Mouse (Mus musculus): ENCODE results near the gene Sugct. TPM values are rescaled to one million over a fixed set of nuclear protein-coding genes. Genes with fewer than 3 reads are reported as not detected.
"Not testable (repeated sequence)": the region's sequence is repeated elsewhere in the genome, so short reads cannot be mapped to it uniquely, and the experiment has no call there.

Gene Sugct
- total RNA-seq, 2 experiments from 2014 or later: 1.2 to 1.8 TPM

DNA sequence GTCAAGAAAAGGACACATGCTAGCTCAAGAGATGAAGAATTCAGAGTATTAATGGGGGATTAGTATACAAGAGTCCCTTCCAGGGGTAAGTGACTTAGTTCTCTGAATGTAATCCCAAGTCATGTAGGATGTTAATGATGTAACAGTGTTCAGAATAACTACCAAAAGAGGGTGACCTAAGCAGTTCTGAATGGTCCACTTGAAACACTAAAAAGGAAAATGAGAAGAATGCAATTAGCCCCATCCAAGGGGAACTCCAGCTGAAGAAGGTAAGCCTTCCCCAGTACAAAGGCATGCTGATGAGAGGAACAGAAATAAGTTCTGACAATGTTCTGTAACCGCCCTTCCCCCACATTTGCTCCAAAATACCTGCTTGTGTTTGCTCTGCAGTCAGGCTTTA, 760.3 kb downstream of the Sugct start:
- intact Hi-C loops (cut with DNase I): loop anchor here (5.0 kb wide), 1 partner anchor 92 kb away; no protein-coding TSS in a partner anchor
- peak; percentile 45 to 46 for DNase-seq

DNA sequence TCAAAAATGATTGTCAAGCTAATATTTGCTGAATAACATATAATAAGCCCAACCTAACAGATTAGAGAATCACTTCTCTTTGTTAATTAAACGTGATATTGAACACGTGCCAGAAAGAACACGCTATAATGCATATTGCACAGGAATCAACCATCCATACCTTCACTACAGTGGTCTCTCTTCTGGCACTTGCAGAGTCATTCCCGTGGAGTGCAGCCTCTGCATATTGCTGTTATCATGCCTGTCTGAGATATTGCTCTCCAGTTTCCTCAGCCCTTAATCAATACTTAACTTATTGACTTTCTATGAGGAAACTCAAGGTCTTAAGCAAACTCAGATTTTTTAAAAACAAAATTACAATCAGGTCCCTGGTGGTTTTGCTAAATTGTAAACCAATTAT, 761.8 kb downstream of the Sugct start:
- no peak for DNase-seq
- intact Hi-C loops (cut with DNase I): no loop called here

DNA sequence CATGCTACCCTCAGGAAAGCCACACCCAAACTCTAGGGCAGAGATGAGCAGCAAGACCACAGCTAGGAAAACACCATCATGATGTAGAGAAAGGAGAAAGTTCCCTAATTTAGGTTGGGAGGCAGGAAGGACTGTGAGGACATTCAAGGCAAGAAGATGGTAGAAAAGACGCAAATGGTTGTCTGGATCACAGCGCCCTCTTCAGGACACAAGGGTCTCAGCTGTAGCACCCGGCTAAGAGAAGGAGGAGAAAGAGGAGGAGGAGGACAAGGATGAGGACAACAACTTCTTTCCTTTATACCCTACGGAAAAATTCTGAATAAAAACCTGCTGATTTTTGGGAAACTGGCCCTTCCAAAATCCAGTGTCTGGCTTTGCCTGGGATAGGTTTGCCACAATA, 774.0 kb downstream of the Sugct start:
- no peak for DNase-seq
- intact Hi-C loops (cut with DNase I): no loop called here

DNA sequence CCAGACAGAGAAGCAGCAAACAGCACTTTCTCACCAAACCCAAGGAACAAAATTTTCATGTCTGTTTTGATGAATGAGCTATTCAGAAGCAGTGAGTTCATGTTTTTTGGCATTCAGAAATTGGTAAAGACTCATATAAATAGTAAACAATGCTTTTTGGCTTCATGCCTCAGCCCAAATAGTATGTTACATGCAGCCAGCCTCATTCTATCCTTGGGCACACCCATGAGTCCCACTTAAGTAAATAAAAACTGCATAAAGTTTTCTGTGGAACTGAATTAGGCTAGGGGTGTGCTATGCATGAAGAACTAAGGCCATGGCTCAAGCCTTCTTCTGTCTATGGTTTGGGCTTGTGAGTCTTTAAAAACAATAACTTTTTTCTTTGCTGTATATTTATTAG, 779.7 kb downstream of the Sugct start:
- no peak for DNase-seq
- intact Hi-C loops (cut with DNase I): no loop called here

DNA sequence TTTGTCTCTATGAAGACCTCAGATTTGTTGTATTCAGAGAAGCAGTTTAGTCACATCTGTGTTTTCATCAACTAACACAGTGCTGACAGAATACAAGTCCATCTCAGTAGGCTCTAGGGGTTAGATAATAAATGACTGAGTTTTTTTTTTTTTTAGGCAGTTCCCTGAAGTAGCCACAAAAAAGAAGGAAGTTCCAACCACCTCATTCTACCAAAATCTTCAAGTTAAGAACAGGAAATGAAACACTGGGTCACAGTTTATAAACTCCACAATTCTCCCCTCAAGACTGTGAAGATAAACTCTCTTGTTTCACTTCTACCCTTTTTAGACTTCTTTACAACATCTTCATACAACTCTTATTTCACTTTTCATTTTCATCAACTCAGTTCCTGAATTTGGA, 783.1 kb downstream of the Sugct start:
- intact Hi-C loops (cut with DNase I): no loop called here
- DNase-seq: no peak

DNA sequence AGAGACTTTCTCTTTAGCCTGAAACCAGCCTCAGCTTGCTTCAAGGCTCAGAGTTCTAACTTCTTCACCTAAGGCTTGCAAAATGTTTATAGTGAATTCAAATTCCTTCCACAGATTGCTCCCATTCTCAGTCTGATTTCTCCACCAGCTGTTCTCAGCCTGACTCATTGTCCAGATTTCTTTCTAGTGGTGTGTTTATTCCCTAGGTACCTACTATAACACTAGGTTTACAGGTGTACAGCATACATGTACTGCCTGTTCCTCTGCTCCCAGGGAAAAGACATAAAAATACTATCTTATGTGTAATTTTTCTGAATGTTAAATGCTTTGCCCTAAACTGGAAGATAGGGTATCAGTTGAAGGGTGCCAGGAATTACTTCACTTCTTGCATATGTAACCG, 788.4 kb downstream of the Sugct start:
- intact Hi-C loops (cut with DNase I): no loop called here
- no peak for DNase-seq

DNA sequence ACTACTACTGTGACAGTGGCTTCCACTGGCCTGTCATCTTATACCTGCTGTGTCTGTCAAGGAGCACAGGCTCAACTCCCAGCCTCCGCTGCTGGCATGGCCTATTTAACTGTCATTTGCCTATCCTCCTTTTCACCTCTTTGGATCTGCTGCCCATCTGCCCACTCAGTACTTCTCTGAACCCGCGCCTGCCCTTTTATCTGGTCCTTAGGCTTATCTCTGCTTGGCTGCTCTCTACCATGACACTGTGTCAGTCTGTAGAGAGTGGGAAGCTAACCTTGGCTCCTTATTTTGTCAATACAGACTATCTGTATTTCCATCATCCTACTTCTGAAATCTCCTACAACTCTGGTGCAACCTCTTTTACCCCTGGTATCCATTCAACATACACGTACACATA, 793.9 kb downstream of the Sugct start:
- intact Hi-C loops (cut with DNase I): no loop called here
- DNase-seq: no peak

DNA sequence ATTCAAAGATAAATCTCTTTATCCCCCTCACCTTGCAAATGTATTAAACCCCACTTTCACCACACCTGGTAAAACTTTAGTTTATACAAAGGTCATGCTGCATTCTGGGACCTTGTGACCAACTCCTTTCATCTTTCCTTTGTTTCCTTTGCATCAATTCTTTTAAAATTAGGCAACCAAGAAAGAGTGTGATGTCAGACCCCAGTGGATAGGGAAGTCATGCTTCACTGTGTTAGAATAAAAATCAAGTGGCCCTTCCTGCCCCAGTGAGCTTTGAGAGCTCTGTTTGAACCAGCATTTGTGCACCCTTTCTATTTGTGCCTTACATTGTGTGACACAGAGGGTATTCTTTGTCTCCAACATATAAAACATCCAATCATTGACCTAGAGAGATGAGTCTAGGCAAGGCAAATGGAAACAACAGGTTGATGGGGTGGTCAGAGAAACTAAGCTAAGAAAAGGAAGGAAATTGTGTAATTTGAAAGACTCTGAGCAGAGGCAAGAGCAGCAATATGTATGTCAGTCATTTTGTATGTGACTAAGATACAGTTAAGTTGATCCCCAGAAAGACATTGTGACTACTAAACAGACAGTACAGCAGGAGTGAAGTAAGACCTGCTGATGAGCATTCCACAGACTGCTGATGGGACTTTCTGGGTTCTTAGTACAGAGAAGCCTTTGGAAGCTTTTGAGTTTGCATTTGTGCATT, 797.1 kb downstream of the Sugct start:
- intact Hi-C loops (cut with DNase I): no loop called here
- DNase-seq: no peak

DNA sequence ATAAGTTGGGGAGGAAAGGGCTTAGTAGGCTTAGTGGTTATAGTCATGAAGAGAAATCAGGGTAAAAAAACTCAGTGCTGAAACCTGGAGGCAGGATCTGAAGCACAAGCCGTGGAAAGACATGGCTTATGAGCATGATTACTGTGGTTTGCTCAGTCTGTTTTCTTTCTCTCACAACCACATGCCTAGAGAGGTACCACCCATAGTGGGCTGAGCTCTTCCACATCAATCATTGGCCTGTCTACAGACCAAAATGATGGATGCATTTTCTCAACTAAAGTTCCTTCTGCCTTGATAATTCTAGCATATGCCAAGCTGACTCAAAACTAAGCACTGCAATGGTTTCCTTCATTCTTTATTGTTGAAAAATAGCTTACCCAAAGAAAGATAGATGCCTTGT, 817.3 kb downstream of the Sugct start:
- intact Hi-C loops (cut with DNase I): no loop called here
- DNase-seq: no peak

DNA sequence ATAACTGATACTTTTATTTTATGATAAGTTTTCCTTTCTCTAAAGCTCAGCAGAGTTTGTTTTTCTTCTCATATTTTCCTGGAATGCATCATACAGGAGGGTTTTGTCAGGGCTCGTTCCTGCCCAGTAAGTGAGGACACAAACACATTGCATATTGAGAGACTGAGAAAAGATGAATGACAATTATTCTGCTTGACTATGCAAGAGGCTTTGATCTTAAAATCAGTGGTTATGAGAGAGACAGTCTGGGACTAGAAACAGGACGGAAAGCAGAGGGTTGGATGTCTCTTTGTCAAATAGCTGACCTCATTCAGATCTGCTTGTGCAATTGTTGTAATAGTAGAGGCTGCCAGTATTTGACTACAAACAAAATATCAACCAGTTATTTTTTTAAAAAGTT, 835.4 kb downstream of the Sugct start:
- no peak for DNase-seq
- intact Hi-C loops (cut with DNase I): no loop called here

DNA sequence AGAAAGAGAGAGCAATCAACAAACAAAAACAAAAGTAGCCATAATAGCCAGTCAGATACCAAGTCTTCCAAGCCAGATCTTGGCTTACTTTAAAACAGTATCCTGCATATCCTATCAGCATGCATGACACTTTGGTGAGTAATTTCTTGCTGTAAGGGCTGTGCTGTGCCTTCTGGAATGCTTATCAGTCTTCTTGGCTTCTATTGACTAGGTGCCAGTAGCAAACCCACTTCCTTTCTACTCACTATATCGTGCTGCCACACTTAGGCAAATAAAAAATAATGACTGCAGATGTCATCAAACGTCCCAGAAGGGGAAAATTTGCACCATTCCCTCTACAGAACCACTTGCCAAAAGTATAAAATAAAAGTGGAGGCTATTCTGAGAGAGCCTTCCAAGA, 848.1 kb downstream of the Sugct start:
- no peak for DNase-seq
- intact Hi-C loops (cut with DNase I): no loop called here

DNA sequence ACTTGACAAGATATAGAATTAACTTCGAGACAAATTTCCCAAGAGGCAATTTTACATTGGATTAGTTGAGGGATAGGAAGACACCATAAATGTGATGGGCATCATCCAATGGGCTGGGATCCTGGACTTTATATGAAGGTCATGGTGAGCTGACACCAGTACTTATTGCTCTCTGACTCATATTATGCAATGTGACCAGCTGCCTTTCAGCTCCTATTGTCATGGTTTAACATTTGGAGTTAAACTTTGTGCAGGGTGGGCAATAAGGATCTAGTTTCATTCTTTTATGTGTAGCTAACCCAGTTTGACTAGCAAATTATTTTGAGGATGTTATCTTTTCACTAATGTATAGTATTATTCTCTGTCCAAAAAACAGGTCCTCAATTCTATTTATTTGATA, 854.4 kb downstream of the Sugct start:
- intact Hi-C loops (cut with DNase I): no loop called here
- no peak for DNase-seq

DNA sequence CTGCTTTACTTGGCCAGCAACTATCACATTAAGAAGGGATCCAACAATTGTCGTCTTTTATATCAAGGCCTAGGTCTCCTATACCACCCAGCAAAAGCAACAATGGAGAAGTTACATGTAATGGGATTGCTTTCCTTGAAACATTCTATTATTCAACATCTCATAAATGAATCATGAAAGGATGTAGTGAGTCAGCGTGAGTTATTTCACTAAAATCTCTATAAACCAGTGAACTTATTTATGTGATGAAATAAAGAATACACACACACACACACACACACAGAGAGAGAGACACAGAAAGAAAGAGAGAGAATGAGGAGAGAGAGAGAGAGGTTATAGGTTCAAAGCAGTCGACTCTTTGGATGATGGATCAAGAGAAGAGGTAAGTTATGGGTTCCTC, 856.9 kb downstream of the Sugct start:
- intact Hi-C loops (cut with DNase I): no loop called here
- no peak for DNase-seq

DNA sequence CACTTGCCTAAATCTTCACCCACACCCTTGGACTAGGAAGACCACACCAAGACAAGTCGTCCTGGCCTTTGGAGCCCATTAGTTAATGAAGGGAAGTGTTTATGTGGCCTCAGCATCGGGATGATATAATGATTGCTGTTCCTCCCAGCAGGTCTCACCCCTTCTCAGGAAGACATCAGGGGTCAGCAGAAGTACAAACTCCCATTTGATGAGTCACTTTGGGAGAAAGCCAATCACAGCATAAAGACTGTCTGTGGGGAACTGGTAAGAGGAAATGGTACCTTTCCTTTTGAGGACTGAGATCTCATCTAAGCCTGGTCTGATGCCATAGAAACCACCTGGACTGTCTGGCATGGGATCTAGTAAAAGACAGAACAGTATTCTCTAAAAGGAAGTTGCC, 860.2 kb downstream of the Sugct start:
- intact Hi-C loops (cut with DNase I): no loop called here

DNA sequence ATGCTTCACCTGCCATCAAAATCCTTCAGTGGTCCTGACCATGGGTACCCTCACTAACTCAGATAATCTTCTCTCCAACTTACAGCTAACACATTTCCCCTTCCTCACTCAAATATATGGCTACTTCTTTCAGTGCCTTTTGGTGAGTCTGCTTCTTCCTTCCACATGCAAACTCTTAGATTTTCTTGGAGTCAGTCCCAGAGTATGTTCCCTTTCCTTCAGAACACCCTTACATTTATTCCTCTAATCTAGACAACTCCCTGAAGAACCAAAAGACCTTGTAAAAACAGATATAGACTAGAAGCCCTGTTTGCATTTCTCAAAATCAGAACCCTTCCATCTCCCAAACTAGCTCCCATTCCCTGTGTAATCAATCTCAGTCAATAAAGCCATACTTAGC, 862.3 kb downstream of the Sugct start:
- DNase-seq: no peak
- intact Hi-C loops (cut with DNase I): no loop called here

More for the DNA sequence above, 860.2 kb downstream of the Sugct start:
- no peak for DNase-seq

DNA sequence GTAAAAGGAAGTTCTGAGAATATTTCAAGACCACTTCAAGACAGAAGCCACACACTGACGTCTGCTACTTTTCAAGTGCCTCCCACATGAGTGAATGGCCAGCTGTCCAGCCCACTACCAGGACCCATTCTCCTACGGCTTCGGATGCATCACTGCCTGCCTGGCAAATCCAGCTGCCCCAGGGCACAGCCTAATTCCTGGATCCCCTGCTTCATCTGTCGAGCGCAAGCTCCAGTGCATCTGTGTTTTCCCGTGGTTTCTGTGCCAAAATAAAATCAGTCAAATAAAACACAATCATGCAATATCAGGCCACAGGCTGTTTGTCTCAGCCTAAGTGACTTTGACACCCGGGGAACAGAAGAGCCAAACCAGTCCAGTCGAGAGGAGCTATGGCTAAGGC, 863.5 kb downstream of the Sugct start:
- intact Hi-C loops (cut with DNase I): no loop called here
- no peak for DNase-seq

DNA sequence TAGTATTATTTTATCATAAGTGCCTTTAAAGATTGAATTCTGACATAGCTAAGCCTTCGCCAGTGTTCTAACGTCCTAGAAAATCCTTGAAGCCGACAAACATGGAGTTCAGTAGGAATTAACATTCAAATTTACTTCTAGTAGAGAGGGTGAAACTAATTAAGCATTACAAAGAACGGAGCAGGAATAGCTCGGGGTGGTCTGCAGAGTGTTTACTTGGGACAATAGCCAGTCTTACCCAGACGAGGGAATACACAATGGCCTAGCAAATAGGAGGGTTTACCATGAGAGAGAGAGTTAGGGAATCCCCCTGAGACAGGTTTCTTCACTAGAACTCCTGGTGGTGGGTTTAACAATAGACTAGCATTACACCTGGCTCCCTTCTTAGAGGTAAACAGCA, 865.1 kb downstream of the Sugct start:
- intact Hi-C loops (cut with DNase I); DNase-seq: not testable (repeated sequence)

DNA sequence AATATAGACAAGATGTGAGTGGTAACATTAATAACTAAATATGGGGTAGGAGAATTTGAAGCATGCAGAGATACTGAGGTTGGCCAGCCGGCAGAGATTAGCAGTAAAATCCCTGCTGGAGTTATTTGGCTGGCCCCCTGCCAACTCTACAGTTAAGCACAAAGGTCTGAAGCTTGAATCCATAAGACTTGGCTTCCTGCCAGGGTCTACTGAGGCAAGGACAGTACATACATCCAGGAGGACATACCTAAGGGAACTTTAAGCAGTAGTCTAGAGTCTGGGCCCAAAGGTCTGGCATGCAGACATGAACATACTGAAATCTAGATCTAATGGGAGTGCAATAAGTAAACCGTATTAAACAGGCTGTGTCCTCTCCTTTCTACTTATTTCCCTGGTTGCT, 865.8 kb downstream of the Sugct start:
- peak; percentile 9 to 10 for DNase-seq
- intact Hi-C loops (cut with DNase I): no loop called here

DNA sequence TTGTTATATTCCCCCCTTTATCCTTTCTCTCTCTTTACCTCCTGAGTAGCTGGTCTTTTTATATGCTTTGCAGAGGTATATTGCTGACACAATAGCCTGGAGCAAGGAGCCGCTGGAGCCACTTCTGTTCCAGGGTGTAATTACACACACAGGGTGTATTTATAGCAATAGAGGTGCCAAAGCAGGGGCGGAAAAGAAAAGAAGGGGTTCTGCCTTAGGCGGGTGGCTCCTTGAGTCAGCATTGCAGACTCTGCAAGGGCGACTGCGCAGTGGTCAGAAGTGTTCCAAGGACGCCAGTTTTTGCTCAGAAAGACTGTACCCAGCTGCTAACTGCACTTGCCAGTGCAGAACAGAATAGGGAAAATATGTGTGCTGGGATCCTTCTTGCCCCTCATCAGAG, 869.7 kb downstream of the Sugct start:
- intact Hi-C loops (cut with DNase I): no loop called here
- no peak for DNase-seq

DNA sequence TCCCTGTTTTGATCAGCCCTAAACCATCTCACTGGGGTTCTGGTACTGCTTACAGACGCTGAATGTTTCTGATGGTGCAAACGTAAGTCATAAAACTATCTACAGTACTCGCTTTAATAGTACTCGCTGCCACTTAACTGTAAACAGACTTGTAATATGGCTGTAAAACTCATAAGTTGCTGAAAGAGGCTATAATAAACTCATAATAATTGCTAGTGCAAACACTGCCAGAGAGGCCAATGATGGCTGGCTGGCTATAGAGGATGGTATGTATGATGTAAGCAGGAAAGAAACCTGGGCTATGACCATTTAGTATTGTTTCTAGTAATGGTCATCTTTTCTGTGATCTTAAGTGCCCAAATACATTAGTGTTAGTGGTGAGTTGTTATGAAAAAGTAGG, 873.6 kb downstream of the Sugct start:
- intact Hi-C loops (cut with DNase I): no loop called here
- no peak for DNase-seq

DNA sequence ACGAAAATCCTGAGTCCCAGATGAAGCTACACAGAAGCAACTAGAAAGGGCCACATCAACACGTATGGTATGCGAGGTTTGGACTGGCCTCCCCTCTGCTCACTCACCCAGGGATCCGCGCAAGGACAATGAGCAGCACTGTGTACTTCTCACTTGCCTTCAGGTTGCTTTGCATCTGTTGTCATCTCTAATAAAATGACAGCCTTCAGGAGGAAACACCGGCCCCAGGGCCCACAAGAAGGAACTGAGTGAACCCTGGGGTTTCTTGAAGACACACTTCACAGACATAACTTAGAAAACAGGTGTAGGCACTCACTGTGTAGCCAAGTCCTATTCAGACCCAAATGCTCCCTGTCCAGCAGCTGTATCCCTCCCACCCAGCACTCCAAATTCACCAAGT, 877.9 kb downstream of the Sugct start:
- DNase-seq: no peak
- intact Hi-C loops (cut with DNase I): no loop called here

DNA sequence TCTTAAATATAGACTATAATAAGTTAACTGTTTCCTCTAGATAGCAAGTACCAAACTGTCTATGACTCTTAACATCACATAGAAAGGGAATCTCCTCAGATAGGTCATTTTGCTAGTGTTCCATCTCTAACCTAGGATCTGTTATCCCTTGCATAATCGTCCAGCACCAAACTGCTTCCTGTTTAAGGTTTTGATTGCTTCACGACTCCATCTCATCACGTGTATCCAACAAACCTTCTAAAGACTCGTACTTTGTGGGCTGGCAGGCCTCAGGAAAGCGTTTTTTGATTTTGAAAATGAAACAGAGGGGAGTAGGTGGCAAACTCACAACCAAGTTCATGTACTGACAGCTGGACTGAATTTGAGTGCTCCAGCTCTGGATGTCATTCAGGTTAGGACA, 878.6 kb downstream of the Sugct start:
- intact Hi-C loops (cut with DNase I): no loop called here
- DNase-seq: no peak

DNA sequence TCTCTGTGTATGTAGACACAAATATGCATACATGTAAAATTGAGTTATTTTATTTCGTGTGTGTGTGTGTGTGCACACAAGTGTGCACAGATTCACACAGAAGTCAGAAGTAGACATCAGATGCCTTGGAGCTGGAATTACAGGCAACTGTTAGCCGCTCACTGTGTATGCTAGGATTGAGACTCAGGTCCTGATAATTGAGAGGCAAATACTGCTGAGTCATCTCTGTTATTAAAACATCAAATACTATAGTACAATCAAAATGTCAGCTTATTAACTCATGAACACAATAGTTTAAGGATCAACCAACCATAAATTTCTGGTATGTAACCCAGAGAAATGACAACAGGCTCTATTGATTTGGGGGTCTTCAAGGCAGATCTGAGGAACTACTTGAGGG, 883.1 kb downstream of the Sugct start:
- intact Hi-C loops (cut with DNase I): no loop called here
- DNase-seq: no peak

Measured in heart, postnatal 10 days (tissue).